ENCODE assay signal across 9 mouse cellular contexts in genomic region chr5:124438229-124438628, GRCm38 (mm10). TPM values are rescaled to one million over a fixed set of nuclear protein-coding genes. Genes with fewer than 3 reads are reported as not detected.
DNase-seq lines count a peak whose midpoint lies in the region; ATAC-seq and TF ChIP-seq lines count a peak whose summit lies in the region.
"Had no signal": no experiment of that assay in that cellular context is flagged by ENCODE, and none has a peak within 500 bp of the region (broad histone marks: within the 10 kb centered on the region; RNA-seq: fewer than 3 reads in every experiment).

No protein-coding gene starts in this region.

- H3K9ac ChIP-seq in midbrain, postnatal 0 days (replicated peaks; ENCODE audit: low read length, poor library complexity, severe bottlenecking): no peak overlapping the region
- no peak overlapping the region for H3K9ac ChIP-seq in midbrain, embryonic 11.5 days (ENCODE audit: low read length)
- H3K9ac ChIP-seq in heart, embryonic 13.5 days: no peak overlapping the region
- peak overlapping the region; percentile 29; the same call in 1 of the 2 replicates for H3K9ac ChIP-seq in liver, embryonic 16.5 days (ENCODE audit: low read depth, low read length)
- H3K9ac ChIP-seq in forebrain, embryonic 12.5 days: no peak overlapping the region
- H3K9ac ChIP-seq in forebrain, embryonic 16.5 days (replicated peaks; ENCODE audit: low read depth, low read length): no peak overlapping the region
- H3K9ac ChIP-seq in neural tube, embryonic 15.5 days (replicated peaks): no peak overlapping the region
- H3K9ac ChIP-seq: neural tube, embryonic 12.5 days had no signal

- ATAC-seq in midbrain, postnatal 0 days (ENCODE audit: low FRiP score): no peak
- no peak for ATAC-seq in midbrain, embryonic 11.5 days (ENCODE audit: low FRiP score)
- no peak for ATAC-seq in heart, embryonic 13.5 days (ENCODE audit: extremely low read depth, insufficient number of reproducible peaks, low FRiP score, low TSS enrichment)
- ATAC-seq in liver, embryonic 16.5 days (ENCODE audit: low read depth): no peak
- ATAC-seq in forebrain, embryonic 12.5 days (ENCODE audit: low FRiP score): no peak
- no peak for ATAC-seq in forebrain, embryonic 16.5 days
- no peak for ATAC-seq in neural tube, embryonic 15.5 days (ENCODE audit: low FRiP score)

- no peaks in the 10 kb centered on the region for H3K9me3 ChIP-seq in midbrain, postnatal 0 days (ENCODE audit: low read length)
- no peaks in the 10 kb centered on the region for H3K9me3 ChIP-seq in midbrain, embryonic 11.5 days (ENCODE audit: control insufficient read depth, low read length)
- H3K9me3 ChIP-seq in heart, embryonic 13.5 days: no peaks in the 10 kb centered on the region
- no peaks in the 10 kb centered on the region for H3K9me3 ChIP-seq in liver, embryonic 16.5 days (replicated peaks; ENCODE audit: control insufficient read depth, low read length)
- no peaks in the 10 kb centered on the region for H3K9me3 ChIP-seq in forebrain, embryonic 12.5 days
- no peaks in the 10 kb centered on the region for H3K9me3 ChIP-seq in forebrain, embryonic 16.5 days (ENCODE audit: control insufficient read depth, low read length)
- no peaks in the 10 kb centered on the region for H3K9me3 ChIP-seq in neural tube, embryonic 15.5 days (replicated peaks)
- H3K9me3 ChIP-seq: neural tube, embryonic 12.5 days had no signal

- H3K4me1 ChIP-seq in midbrain, postnatal 0 days (ENCODE audit: insufficient read depth, low read length): 0 out of 2 replicates have a peak, but pooled peaks cover 5% of the 10 kb centered on the region
- peaks cover 5% of the 10 kb centered on the region; the same call in 1 of the 2 replicates for H3K4me1 ChIP-seq in midbrain, embryonic 11.5 days (ENCODE audit: control insufficient read depth, insufficient read depth, low read length)
- peaks cover 27% of the 10 kb centered on the region for H3K4me1 ChIP-seq in heart, embryonic 13.5 days
- H3K4me1 ChIP-seq in liver, embryonic 16.5 days (ENCODE audit: control insufficient read depth, low read depth, low read length): peaks cover 30% of the 10 kb centered on the region
- H3K4me1 ChIP-seq in forebrain, embryonic 12.5 days: peaks cover 9% of the 10 kb centered on the region
- peaks cover 10% of the 10 kb centered on the region for H3K4me1 ChIP-seq in forebrain, embryonic 16.5 days (replicated peaks; ENCODE audit: control insufficient read depth, insufficient read depth, low read length)
- H3K4me1 ChIP-seq in neural tube, embryonic 15.5 days: peaks cover 17% of the 10 kb centered on the region

- H3K27ac ChIP-seq in midbrain, postnatal 0 days (ENCODE audit: low read depth, low read length): no peak overlapping the region
- no peak overlapping the region for H3K27ac ChIP-seq in midbrain, embryonic 11.5 days (ENCODE audit: low read depth, low read length)
- peak overlapping the region; percentile 96; the same call in 1 of the 2 replicates for H3K27ac ChIP-seq in heart, embryonic 13.5 days (replicated peaks)
- peak overlapping the region; percentile 55 for H3K27ac ChIP-seq in liver, embryonic 16.5 days (ENCODE audit: low read length)
- H3K27ac ChIP-seq in forebrain, embryonic 12.5 days: no peak overlapping the region
- no peak overlapping the region for H3K27ac ChIP-seq in forebrain, embryonic 16.5 days (ENCODE audit: low read length)
- no peak overlapping the region for H3K27ac ChIP-seq in neural tube, embryonic 15.5 days (replicated peaks)
- H3K27ac ChIP-seq: neural tube, embryonic 12.5 days had no signal

- H3K4me3 ChIP-seq in midbrain, postnatal 0 days (ENCODE audit: low read depth, low read length): no peak overlapping the region
- H3K4me3 ChIP-seq in midbrain, embryonic 11.5 days (ENCODE audit: low read depth, low read length): no peak overlapping the region
- no peak overlapping the region for H3K4me3 ChIP-seq in heart, embryonic 13.5 days
- no peak overlapping the region for H3K4me3 ChIP-seq in liver, embryonic 16.5 days (ENCODE audit: low read depth, low read length)
- no peak overlapping the region for H3K4me3 ChIP-seq in forebrain, embryonic 12.5 days (replicated peaks)
- no peak overlapping the region for H3K4me3 ChIP-seq in forebrain, embryonic 16.5 days (replicated peaks; ENCODE audit: low read length)
- no peak overlapping the region for H3K4me3 ChIP-seq in neural tube, embryonic 15.5 days (replicated peaks)

- no peak overlapping the region for H3K4me2 ChIP-seq in midbrain, postnatal 0 days (ENCODE audit: low read depth, low read length, poor library complexity, severe bottlenecking)
- H3K4me2 ChIP-seq in midbrain, embryonic 11.5 days: no peak overlapping the region
- H3K4me2 ChIP-seq in heart, embryonic 13.5 days: no peak overlapping the region
- H3K4me2 ChIP-seq in liver, embryonic 16.5 days (ENCODE audit: low read depth, low read length): peak overlapping the region; percentile 77; the same call in 1 of the 2 replicates
- H3K4me2 ChIP-seq in forebrain, embryonic 12.5 days: no peak overlapping the region
- no peak overlapping the region for H3K4me2 ChIP-seq in forebrain, embryonic 16.5 days (ENCODE audit: low read length)
- no peak overlapping the region for H3K4me2 ChIP-seq in neural tube, embryonic 15.5 days

- TF ChIP-seq CTCF in midbrain, postnatal 0 days (IDR thresholded peaks at IDR 0.05): peak; percentile 37

- H3K36me3 ChIP-seq in midbrain, postnatal 0 days (ENCODE audit: insufficient read depth, low read length): no peaks in the 10 kb centered on the region
- no peaks in the 10 kb centered on the region for H3K36me3 ChIP-seq in midbrain, embryonic 11.5 days (ENCODE audit: control insufficient read depth, insufficient read depth, low read length)
- no peaks in the 10 kb centered on the region for H3K36me3 ChIP-seq in heart, embryonic 13.5 days
- no peaks in the 10 kb centered on the region for H3K36me3 ChIP-seq in liver, embryonic 16.5 days (ENCODE audit: control insufficient read depth, insufficient read depth)
- no peaks in the 10 kb centered on the region for H3K36me3 ChIP-seq in forebrain, embryonic 12.5 days (replicated peaks)
- no peaks in the 10 kb centered on the region for H3K36me3 ChIP-seq in forebrain, embryonic 16.5 days (ENCODE audit: control insufficient read depth, insufficient read depth)
- H3K36me3 ChIP-seq in neural tube, embryonic 15.5 days: no peaks in the 10 kb centered on the region
- H3K36me3 ChIP-seq: neural tube, embryonic 12.5 days had no signal

- WGBS in midbrain, postnatal 0 days: 88% methylated on average over 5 of the region's 5 CpGs
- 86% methylated on average over 5 of the region's 5 CpGs for WGBS in midbrain, embryonic 11.5 days
- 87% methylated on average over 5 of the region's 5 CpGs for WGBS in heart, embryonic 13.5 days
- 58% methylated on average over 5 of the region's 5 CpGs for WGBS in liver, embryonic 16.5 days (ENCODE audit: insufficient replicate concordance)
- WGBS in forebrain, embryonic 12.5 days: 94% methylated on average over 5 of the region's 5 CpGs
- 88% methylated on average over 5 of the region's 5 CpGs for WGBS in forebrain, embryonic 16.5 days
- 92% methylated on average over 5 of the region's 5 CpGs for WGBS in neural tube, embryonic 15.5 days

- no peak for DNase-seq in midbrain, postnatal 0 days (ENCODE audit: low spot score)
- no peak for DNase-seq in midbrain, embryonic 11.5 days (ENCODE audit: low spot score, missing footprints)
- peak; percentile 49 to 56 for DNase-seq in thymus, postnatal 10 days (ENCODE audit: low spot score in 2 of 2)

- H3K27me3 ChIP-seq in midbrain, postnatal 0 days (ENCODE audit: insufficient read depth, low read length): no peaks in the 10 kb centered on the region
- H3K27me3 ChIP-seq in midbrain, embryonic 11.5 days (ENCODE audit: control insufficient read depth, insufficient read depth, low read length): no peaks in the 10 kb centered on the region
- no peaks in the 10 kb centered on the region for H3K27me3 ChIP-seq in heart, embryonic 13.5 days (replicated peaks)
- no peaks in the 10 kb centered on the region for H3K27me3 ChIP-seq in liver, embryonic 16.5 days (ENCODE audit: control insufficient read depth, insufficient read depth, low read depth, low read length)
- H3K27me3 ChIP-seq in forebrain, embryonic 12.5 days: peaks cover 4% of the 10 kb centered on the region; the same call in 1 of the 2 replicates
- no peaks in the 10 kb centered on the region for H3K27me3 ChIP-seq in forebrain, embryonic 16.5 days (replicated peaks; ENCODE audit: control insufficient read depth, insufficient read depth, low read length)
- no peaks in the 10 kb centered on the region for H3K27me3 ChIP-seq in neural tube, embryonic 15.5 days (replicated peaks)
- H3K27me3 ChIP-seq: neural tube, embryonic 12.5 days had no signal

RNA-seq across cellular contexts. Expression of gene Kmt5a, which starts 1.5 kb away (rescaled TPM):
- total RNA-seq in midbrain, postnatal 0 days (2014; rRNA removed): 27.4 and 39.0 TPM in 2 replicates
- polyA plus RNA-seq in midbrain, postnatal 0 days (2015; fragmentation: Nextera tagmentation; extraction: Ambion mirVana): 13.3 and 15.3 TPM in 2 replicates
- polyA plus RNA-seq in midbrain, embryonic 11.5 days (2014; fragmentation: Nextera tagmentation; extraction: Ambion mirVana): 76.6 and 90.0 TPM in 2 replicates
- polyA plus RNA-seq in heart, embryonic 13.5 days (2015; fragmentation: Nextera tagmentation; extraction: Ambion mirVana): 26.7 and 34.4 TPM in 2 replicates
- polyA plus RNA-seq in liver, embryonic 16.5 days (2015; fragmentation: Nextera tagmentation; extraction: Ambion mirVana): 39.6 and 41.5 TPM in 2 replicates
- polyA plus RNA-seq in forebrain, embryonic 12.5 days (2016; fragmentation: Nextera tagmentation; extraction: Ambion mirVana): 41.9 and 59.7 TPM in 2 replicates
- polyA plus RNA-seq in forebrain, embryonic 16.5 days (2015; fragmentation: Nextera tagmentation; extraction: Ambion mirVana): 21.5 and 21.9 TPM in 2 replicates
- 29.3 and 30.8 TPM in 2 replicates for polyA plus RNA-seq in neural tube, embryonic 15.5 days (2015; fragmentation: Nextera tagmentation; extraction: Ambion mirVana)

RNA-seq across cellular contexts. Expression of gene Sbno1, which starts 12.4 kb away (rescaled TPM):
- 41.0 and 54.5 TPM in 2 replicates for total RNA-seq in midbrain, postnatal 0 days (2014; rRNA removed)
- 68.9 and 80.4 TPM in 2 replicates for polyA plus RNA-seq in midbrain, postnatal 0 days (2015; fragmentation: Nextera tagmentation; extraction: Ambion mirVana)
- polyA plus RNA-seq in midbrain, embryonic 11.5 days (2014; fragmentation: Nextera tagmentation; extraction: Ambion mirVana): 78.6 and 85.9 TPM in 2 replicates
- 54.3 and 64.1 TPM in 2 replicates for polyA plus RNA-seq in heart, embryonic 13.5 days (2015; fragmentation: Nextera tagmentation; extraction: Ambion mirVana)
- polyA plus RNA-seq in liver, embryonic 16.5 days (2015; fragmentation: Nextera tagmentation; extraction: Ambion mirVana): 34.5 and 36.2 TPM in 2 replicates
- 102 and 109 TPM in 2 replicates for polyA plus RNA-seq in forebrain, embryonic 12.5 days (2016; fragmentation: Nextera tagmentation; extraction: Ambion mirVana)
- 109 and 110 TPM in 2 replicates for polyA plus RNA-seq in forebrain, embryonic 16.5 days (2015; fragmentation: Nextera tagmentation; extraction: Ambion mirVana)
- polyA plus RNA-seq in neural tube, embryonic 15.5 days (2015; fragmentation: Nextera tagmentation; extraction: Ambion mirVana): 85.9 and 87.2 TPM in 2 replicates

RNA-seq across cellular contexts. Expression of gene Rilpl2, which starts 39.9 kb away (rescaled TPM):
- total RNA-seq in midbrain, postnatal 0 days (2014; rRNA removed): 32.3 and 38.6 TPM in 2 replicates
- 33.8 and 34.3 TPM in 2 replicates for polyA plus RNA-seq in midbrain, postnatal 0 days (2015; fragmentation: Nextera tagmentation; extraction: Ambion mirVana)
- polyA plus RNA-seq in midbrain, embryonic 11.5 days (2014; fragmentation: Nextera tagmentation; extraction: Ambion mirVana): 19.6 and 23.1 TPM in 2 replicates
- polyA plus RNA-seq in heart, embryonic 13.5 days (2015; fragmentation: Nextera tagmentation; extraction: Ambion mirVana): 12.3 and 14.8 TPM in 2 replicates
- 8.4 and 9.3 TPM in 2 replicates for polyA plus RNA-seq in liver, embryonic 16.5 days (2015; fragmentation: Nextera tagmentation; extraction: Ambion mirVana)
- 18.6 and 20.4 TPM in 2 replicates for polyA plus RNA-seq in forebrain, embryonic 12.5 days (2016; fragmentation: Nextera tagmentation; extraction: Ambion mirVana)
- 26.4 and 28.0 TPM in 2 replicates for polyA plus RNA-seq in forebrain, embryonic 16.5 days (2015; fragmentation: Nextera tagmentation; extraction: Ambion mirVana)
- 27.5 and 32.0 TPM in 2 replicates for polyA plus RNA-seq in neural tube, embryonic 15.5 days (2015; fragmentation: Nextera tagmentation; extraction: Ambion mirVana)

RNA-seq across cellular contexts. Expression of gene Snrnp35, which starts 44.7 kb away (rescaled TPM):
- 5.2 and 10.7 TPM in 2 replicates for total RNA-seq in midbrain, postnatal 0 days (2014; rRNA removed)
- polyA plus RNA-seq in midbrain, postnatal 0 days (2015; fragmentation: Nextera tagmentation; extraction: Ambion mirVana): 10.1 and 13.0 TPM in 2 replicates
- 15.6 and 17.3 TPM in 2 replicates for polyA plus RNA-seq in midbrain, embryonic 11.5 days (2014; fragmentation: Nextera tagmentation; extraction: Ambion mirVana)
- 22.9 and 23.9 TPM in 2 replicates for polyA plus RNA-seq in heart, embryonic 13.5 days (2015; fragmentation: Nextera tagmentation; extraction: Ambion mirVana)
- polyA plus RNA-seq in liver, embryonic 16.5 days (2015; fragmentation: Nextera tagmentation; extraction: Ambion mirVana): 9.2 and 9.9 TPM in 2 replicates
- polyA plus RNA-seq in forebrain, embryonic 12.5 days (2016; fragmentation: Nextera tagmentation; extraction: Ambion mirVana): 32.0 and 33.1 TPM in 2 replicates
- 21.8 and 25.1 TPM in 2 replicates for polyA plus RNA-seq in forebrain, embryonic 16.5 days (2015; fragmentation: Nextera tagmentation; extraction: Ambion mirVana)
- polyA plus RNA-seq in neural tube, embryonic 15.5 days (2015; fragmentation: Nextera tagmentation; extraction: Ambion mirVana): 20.7 and 22.2 TPM in 2 replicates

Comparison
In these comparisons a context has a peak if more than half of its experiments do, and no peak if none do; other contexts are left out.
1. DNase-seq: peak in thymus, postnatal 10 days (2 of 2); none in midbrain, postnatal 0 days (single experiment) and midbrain, embryonic 11.5 days (single experiment).
2. H3K27ac ChIP-seq: peak in heart, embryonic 13.5 days (single experiment) and liver, embryonic 16.5 days (single experiment); none in midbrain, postnatal 0 days (single experiment), midbrain, embryonic 11.5 days (single experiment), forebrain, embryonic 12.5 days (single experiment), forebrain, embryonic 16.5 days (single experiment) and neural tube, embryonic 15.5 days (single experiment).